Comparison of ENCODE assay signal across 8 mouse cellular contexts in genomic region chr5:12383133-12383959, GRCm38 (mm10). TPM values are rescaled to one million over a fixed set of nuclear protein-coding genes. Genes with fewer than 3 reads are reported as not detected.
DNase-seq lines count a peak whose midpoint lies in the region; ATAC-seq and TF ChIP-seq lines count a peak whose summit lies in the region.

TSS of gene Sema3d (plus strand) at chr5:12383385.

- peaks cover 12% of the 10 kb centered on the region for H3K27me3 ChIP-seq in intestine, postnatal 0 days (replicated peaks; ENCODE audit: control insufficient read depth, insufficient read depth, low read length)
- peaks cover 27% of the 10 kb centered on the region for H3K27me3 ChIP-seq in megakaryocyte, embryonic 14.5 days (replicated peaks)

- no peaks in the 10 kb centered on the region for H3K36me3 ChIP-seq in intestine, postnatal 0 days (ENCODE audit: control insufficient read depth, insufficient read depth)
- H3K36me3 ChIP-seq in megakaryocyte, embryonic 14.5 days (replicated peaks; ENCODE audit: low read length) = no peaks in the 10 kb centered on the region

- H3K4me1 ChIP-seq in intestine, postnatal 0 days (replicated peaks; ENCODE audit: control insufficient read depth, insufficient read depth, low read length) = 0 out of 2 replicates have a peak, but pooled peaks cover 3% of the 10 kb centered on the region
- H3K4me1 ChIP-seq in megakaryocyte, embryonic 14.5 days = peaks cover 16% of the 10 kb centered on the region

- no peaks in the 10 kb centered on the region for H3K9me3 ChIP-seq in intestine, postnatal 0 days (ENCODE audit: control insufficient read depth)
- H3K9me3 ChIP-seq in megakaryocyte, embryonic 14.5 days = peaks cover 3% of the 10 kb centered on the region; the same call in 1 of the 2 replicates

- H3K4me2 ChIP-seq in intestine, postnatal 0 days (replicated peaks; ENCODE audit: low read depth) = peak within 1 kb of the TSS; percentile 87

- peak; percentile 82 for ATAC-seq in intestine, postnatal 0 days
- ATAC-seq in erythroid progenitor cell, adult 5-6 weeks (replicated peaks; ENCODE audit: low FRiP score, poor library complexity, severe bottlenecking) = no peak

- peak; percentile 83 for DNase-seq in adrenal gland, postnatal 14 days
- DNase-seq in embryo, embryonic 9.5 days (ENCODE audit: extremely low spot score) = peak; percentile 87
- peak; percentile 94 for DNase-seq in heart, adult 11 months
- DNase-seq in left cerebral cortex, postnatal 14 days (ENCODE audit: low spot score in 2 of 2) = peak; percentile 44 to 74
- DNase-seq in right cerebral cortex, postnatal 14 days = peak; percentile 71

- H3K27ac ChIP-seq in intestine, postnatal 0 days (ENCODE audit: low read depth, low read length) = no peak within 1 kb of the TSS

- peak within 1 kb of the TSS; percentile 57 for H3K4me3 ChIP-seq in intestine, postnatal 0 days (ENCODE audit: low read depth, low read length)
- peak within 1 kb of the TSS; percentile 88 for H3K4me3 ChIP-seq in megakaryocyte, embryonic 14.5 days (replicated peaks)

- peak; percentile 90 for TF ChIP-seq CTCF in intestine, postnatal 0 days (IDR thresholded peaks at IDR 0.05; ENCODE audit: low read depth)

- intact Hi-C loops in left cerebral cortex, postnatal 14 days (cut with DNase I) = loop anchor here (5.0 kb wide), 2 partner anchors 159 to 351 kb away; no protein-coding TSS in a partner anchor

- under 1% methylated on average over 49 of the region's 49 CpGs for WGBS in intestine, postnatal 0 days

- H3K9ac ChIP-seq in intestine, postnatal 0 days (ENCODE audit: low read depth, low read length) = peak within 1 kb of the TSS; percentile 44

RNA-seq across cellular contexts. Expression of gene Sema3d, which starts in this region (rescaled TPM):
- 3.4 and 4.5 TPM in 2 replicates for total RNA-seq in adrenal gland, postnatal 14 days (2021)
- polyA plus RNA-seq in intestine, postnatal 0 days (2015; fragmentation: Nextera tagmentation; extraction: Ambion mirVana) = 4.1 and 4.3 TPM in 2 replicates
- total RNA-seq in left cerebral cortex, postnatal 14 days (2021) = 1 to 10 TPM; 6.4 to 7.2 TPM
- polyA plus RNA-seq in megakaryocyte, embryonic 14.5 days (2012; ENCODE audit: insufficient read depth, low replicate concordance) = not detected in 2 replicates
- 0.42 TPM in 1 of 2 replicates, not detected in the other for total RNA-seq in erythroid progenitor cell, adult 5-6 weeks (2015; ENCODE audit: low replicate concordance)
- total RNA-seq in erythroid progenitor cell, adult 5-6 weeks (2017; ENCODE audit: low replicate concordance) = not detected in 2 replicates
